In the genomic region with DNA sequence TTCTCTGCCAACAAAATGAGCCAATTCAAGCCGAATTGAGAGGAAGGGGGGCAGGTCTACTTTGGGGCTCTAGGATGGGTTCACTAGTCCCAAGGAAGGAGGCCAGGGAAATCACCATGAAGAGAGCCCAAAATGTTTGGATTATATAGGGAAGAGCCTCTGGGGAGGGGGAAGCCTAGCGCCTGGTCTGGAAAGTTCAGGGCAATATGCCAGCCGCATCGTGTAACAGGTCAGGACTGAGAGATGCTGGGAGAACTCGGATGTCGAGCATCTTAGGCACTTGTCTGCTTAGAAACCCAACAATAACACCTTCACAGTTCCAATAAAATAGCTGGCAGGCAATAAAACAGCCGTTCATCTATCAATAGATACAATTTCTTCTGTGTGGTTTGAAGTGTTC, we compare ENCODE assay signal across 17 mouse cellular contexts.
"Had no signal": no experiment of that assay in that cellular context is flagged by ENCODE, and none has a peak within 500 bp of the region (broad histone marks: within the 10 kb centered on the region; RNA-seq: fewer than 3 reads in every experiment).

No protein-coding gene starts in this region.

- H3K4me3 ChIP-seq: liver, embryonic 13.5 days; liver, embryonic 15.5 days; lung, embryonic 15.5 days; megakaryocyte, embryonic 14.5 days; midbrain, embryonic 13.5 days; midbrain, embryonic 15.5 days; neural tube, embryonic 12.5 days; stomach, embryonic 15.5 days had no signal

- H3K9ac ChIP-seq: liver, embryonic 13.5 days; liver, embryonic 15.5 days; liver, postnatal 0 days; lung, embryonic 15.5 days; midbrain, embryonic 13.5 days; midbrain, embryonic 15.5 days; neural tube, embryonic 12.5 days; stomach, embryonic 15.5 days had no signal

- H3K4me1 ChIP-seq: midbrain, embryonic 13.5 days; midbrain, embryonic 15.5 days; stomach, embryonic 15.5 days had no signal

- H3K4me2 ChIP-seq: liver, embryonic 11.5 days; liver, embryonic 13.5 days; liver, embryonic 15.5 days; lung, embryonic 15.5 days; midbrain, embryonic 11.5 days; midbrain, embryonic 13.5 days; midbrain, embryonic 15.5 days; neural tube, embryonic 12.5 days; stomach, embryonic 15.5 days had no signal

- H3K36me3 ChIP-seq: liver, embryonic 13.5 days; liver, embryonic 15.5 days; lung, embryonic 15.5 days; midbrain, embryonic 13.5 days; midbrain, embryonic 15.5 days; neural tube, embryonic 12.5 days; stomach, embryonic 15.5 days had no signal

- H3K27me3 ChIP-seq: liver, embryonic 13.5 days; liver, embryonic 15.5 days; lung, embryonic 15.5 days; megakaryocyte, embryonic 14.5 days; midbrain, embryonic 13.5 days; midbrain, embryonic 15.5 days; neural tube, embryonic 12.5 days; stomach, embryonic 15.5 days had no signal

- DNase-seq: liver, embryonic 13.5 days; liver, postnatal 0 days; right cerebral cortex, postnatal 14 days; thymus, adult 2 months; thymus, postnatal 25 days; thymus, postnatal 4 days had no signal

- ATAC-seq: liver, postnatal 0 days; midbrain, embryonic 13.5 days; midbrain, embryonic 15.5 days had no signal

- H3K9me3 ChIP-seq: liver, embryonic 13.5 days; liver, embryonic 15.5 days; lung, embryonic 15.5 days; midbrain, embryonic 15.5 days; neural tube, embryonic 12.5 days; stomach, embryonic 15.5 days had no signal

- H3K27ac ChIP-seq: liver, embryonic 13.5 days; liver, embryonic 15.5 days; lung, embryonic 15.5 days; macrophage; midbrain, embryonic 13.5 days; midbrain, embryonic 15.5 days; neural tube, embryonic 12.5 days; stomach, embryonic 15.5 days; stomach, postnatal 0 days had no signal
